Mouse (Mus musculus) MEL (cell line): ENCODE results near the gene Abcc2. TPM values are rescaled to one million over a fixed set of nuclear protein-coding genes. Genes with fewer than 3 reads are reported as not detected.

ENCODE experiments used
- DNase-seq: peaks from one replicate; pipeline ENCODE4 v3.0.0; 2011; ENCODE audit warnings: low read depth, low spot score
- H3K27ac ChIP-seq: 2 replicates; pipeline ENCODE4 v1.5.1; 2012; ENCODE audit warnings: low read depth, mild to moderate bottlenecking, control low read depth, low read length, moderate library complexity; ENCODE audit not compliant: control insufficient read depth
- H3K27me3 ChIP-seq, 2 experiments: fragments of 150-350 bp in 1 of 2; sonication (generic) in 1 of 2; 2 replicates each; pipeline ENCODE4 v1.6.1; 2012; ENCODE audit warnings: low read length in 2 of 2, mild to moderate bottlenecking in 2 of 2, improper control_type of control experiment in 1 of 2, moderate library complexity in 1 of 2; ENCODE audit not compliant: insufficient read depth in 2 of 2, control insufficient read depth in 1 of 2
- H3K36me3 ChIP-seq, 2 experiments: 2 replicates each; pipeline ENCODE4 v1.6.1; 2012 to 2014; ENCODE audit warnings: low read length in 2 of 2, improper control_type of control experiment in 1 of 2, inconsistent platforms in 1 of 2, mild to moderate bottlenecking in 1 of 2; ENCODE audit not compliant: insufficient read depth in 2 of 2, control insufficient read depth in 1 of 2
- H3K4me1 ChIP-seq, 2 experiments: fragments of 150-350 bp in 1 of 2; sonication (generic) in 1 of 2; 2 replicates each; pipeline ENCODE4 v1.6.1; 2012; ENCODE audit warnings: low read length in 2 of 2, improper control_type of control experiment in 1 of 2, mild to moderate bottlenecking in 1 of 2; ENCODE audit not compliant: insufficient read depth in 2 of 2, control insufficient read depth in 1 of 2
- H3K4me3 ChIP-seq, 2 experiments: fragments of 150-350 bp in 1 of 2; sonication (generic) in 1 of 2; 2 replicates each; pipeline ENCODE4 v1.5.1; 2012; ENCODE audit warnings: low read depth in 2 of 2, low read length in 2 of 2, mild to moderate bottlenecking in 2 of 2, moderate library complexity in 2 of 2, control low read depth in 1 of 2, improper control_type of control experiment in 1 of 2; ENCODE audit not compliant: control insufficient read depth in 1 of 2, insufficient read depth in 1 of 2
- H3K79me2 ChIP-seq: 2 replicates; pipeline ENCODE4 v1.6.1; 2012; ENCODE audit warnings: mild to moderate bottlenecking, low read length, moderate library complexity; ENCODE audit not compliant: control insufficient read depth, poor library complexity, insufficient read depth
- H3K9ac ChIP-seq: 2 replicates; pipeline ENCODE4 v1.6.1; 2012; ENCODE audit warnings: low read depth, mild to moderate bottlenecking, control low read depth, low read length, moderate library complexity; ENCODE audit not compliant: control insufficient read depth, poor library complexity, severe bottlenecking
- H3K9me3 ChIP-seq: fragments of 150-350 bp; sonication (generic); replicated peaks from 2 replicates; pipeline ENCODE4 v1.6.1; 2012; ENCODE audit warnings: mild to moderate bottlenecking, low read length, improper control_type of control experiment, moderate library complexity; ENCODE audit not compliant: insufficient read depth
- CHD1 ChIP-seq: IDR thresholded peaks from 2 replicates; pipeline ENCODE4 v1.6.1; 2012; ENCODE audit warnings: low read depth, mild to moderate bottlenecking, inconsistent platforms, low read length, improper control_type of control experiment
- CTCF ChIP-seq, 3 experiments: IDR thresholded peaks in 2 of 3; conservative IDR thresholded peaks in 1 of 3; 2 replicates each; pipeline ENCODE4 v1.5.1; 2011 to 2012; ENCODE audit warnings: low read length in 3 of 3, low read depth in 2 of 3, mild to moderate bottlenecking in 2 of 3, improper control_type of control experiment in 1 of 3, inconsistent platforms in 1 of 3, mixed read lengths in 1 of 3, moderate library complexity in 1 of 3; ENCODE audit not compliant: control insufficient read depth in 1 of 3, insufficient read depth in 1 of 3, poor library complexity in 1 of 3, severe bottlenecking in 1 of 3
- E2F4 ChIP-seq: IDR thresholded peaks from 2 replicates; pipeline ENCODE4 v1.6.1; 2011; ENCODE audit warnings: low read depth, low read length, improper control_type of control experiment, borderline replicate concordance
- EP300 ChIP-seq, 2 experiments: IDR thresholded peaks; 2 replicates each; pipeline ENCODE4 v1.6.1; 2011; ENCODE audit warnings: improper control_type of control experiment in 2 of 2, low read length in 2 of 2, low read depth in 1 of 2, mild to moderate bottlenecking in 1 of 2
- ETS1 ChIP-seq: IDR thresholded peaks from 2 replicates; pipeline ENCODE4 v1.6.1; 2012; ENCODE audit warnings: low read depth, mild to moderate bottlenecking, inconsistent platforms, low read length, improper control_type of control experiment, moderate library complexity
- GABPA ChIP-seq: IDR thresholded peaks from 2 replicates; pipeline ENCODE4 v1.6.1; 2012; ENCODE audit warnings: low read depth, mild to moderate bottlenecking, inconsistent platforms, low read length, improper control_type of control experiment, moderate library complexity
- GATA1 ChIP-seq: IDR thresholded peaks from 2 replicates; pipeline ENCODE4 v1.6.1; 2011; ENCODE audit warnings: low read depth, low read length, improper control_type of control experiment
- HCFC1 ChIP-seq: IDR thresholded peaks from 2 replicates; pipeline ENCODE4 v1.6.1; 2012; ENCODE audit warnings: low read depth, mild to moderate bottlenecking, inconsistent platforms, low read length, improper control_type of control experiment, moderate library complexity
- JUND ChIP-seq: IDR thresholded peaks from 2 replicates; pipeline ENCODE4 v1.6.1; 2011; ENCODE audit warnings: low read depth, mild to moderate bottlenecking, improper control_type of control experiment, low read length
- KAT2A ChIP-seq: conservative IDR thresholded peaks from 2 replicates; pipeline ENCODE4 v1.6.1; 2012; ENCODE audit warnings: low read depth, low read length, improper control_type of control experiment, inconsistent platforms
- MXI1 ChIP-seq: IDR thresholded peaks from 2 replicates; pipeline ENCODE4 v1.6.1; 2011; ENCODE audit warnings: mild to moderate bottlenecking, low read depth, low read length, improper control_type of control experiment
- MYB ChIP-seq: IDR thresholded peaks from 2 replicates; pipeline ENCODE4 v1.6.1; 2011; ENCODE audit warnings: mild to moderate bottlenecking, low read depth, low read length, improper control_type of control experiment
- NELFE ChIP-seq: IDR thresholded peaks from 2 replicates; pipeline ENCODE4 v1.6.1; 2011; ENCODE audit warnings: low read depth, low read length, improper control_type of control experiment
- NRF1 ChIP-seq: IDR thresholded peaks from 2 replicates; pipeline ENCODE4 v1.6.1; 2014; ENCODE audit warnings: low read depth, mild to moderate bottlenecking, inconsistent platforms, low read length, improper control_type of control experiment, moderate library complexity; ENCODE audit not compliant: poor library complexity, insufficient read depth, severe bottlenecking
- POLR2AphosphoS2 ChIP-seq: IDR thresholded peaks from 2 replicates; pipeline ENCODE4 v1.6.1; 2011; ENCODE audit warnings: low read length, improper control_type of control experiment
- RAD21 ChIP-seq: IDR thresholded peaks from 2 replicates; pipeline ENCODE4 v1.6.1; 2011; ENCODE audit warnings: mild to moderate bottlenecking, low read depth, low read length, improper control_type of control experiment
- RCOR1 ChIP-seq: IDR thresholded peaks from 2 replicates; pipeline ENCODE4 v1.6.1; 2012; ENCODE audit warnings: low read depth, mild to moderate bottlenecking, inconsistent platforms, low read length, improper control_type of control experiment
- SMC3 ChIP-seq: IDR thresholded peaks from 2 replicates; pipeline ENCODE4 v1.6.1; 2011; ENCODE audit warnings: low read depth, low read length, improper control_type of control experiment
- TAL1 ChIP-seq: IDR thresholded peaks from 2 replicates; pipeline ENCODE4 v1.6.1; 2012; ENCODE audit warnings: mild to moderate bottlenecking, inconsistent platforms, low read length, moderate library complexity, mixed read lengths
- TCF12 ChIP-seq: IDR thresholded peaks from 2 replicates; pipeline ENCODE4 v1.6.1; 2014; ENCODE audit warnings: low read depth, mild to moderate bottlenecking, inconsistent platforms, low read length, improper control_type of control experiment, moderate library complexity
- USF1 ChIP-seq: IDR thresholded peaks from 2 replicates; pipeline ENCODE4 v1.6.1; 2014; ENCODE audit warnings: low read depth, mild to moderate bottlenecking, inconsistent platforms, low read length, improper control_type of control experiment, moderate library complexity
- USF2 ChIP-seq, 2 experiments: IDR thresholded peaks; 2 replicates each; pipeline ENCODE4 v1.6.1; 2011 to 2012; ENCODE audit warnings: improper control_type of control experiment in 2 of 2, low read length in 2 of 2, borderline replicate concordance in 1 of 2, inconsistent platforms in 1 of 2, low read depth in 1 of 2, mild to moderate bottlenecking in 1 of 2; ENCODE audit not compliant: insufficient read depth in 1 of 2
- ZKSCAN1 ChIP-seq: IDR thresholded peaks from 2 replicates; pipeline ENCODE4 v1.6.1; 2012; ENCODE audit warnings: low read depth, mild to moderate bottlenecking, inconsistent platforms, low read length, improper control_type of control experiment, moderate library complexity
- ZMIZ1 ChIP-seq: IDR thresholded peaks from 2 replicates; pipeline ENCODE4 v1.6.1; 2012; ENCODE audit warnings: low read depth, mild to moderate bottlenecking, inconsistent platforms, low read length, improper control_type of control experiment, moderate library complexity
- ZNF384 ChIP-seq: IDR thresholded peaks from 2 replicates; pipeline ENCODE4 v1.6.1; 2012; ENCODE audit warnings: low read depth, mild to moderate bottlenecking, inconsistent platforms, low read length, improper control_type of control experiment
- polyA plus RNA-seq, 2 experiments: library from polyadenylated mRNA; stranded (reverse) in 1 of 2; unstranded in 1 of 2; fragments of >175 nt in 1 of 2; fragments of >200 nt in 1 of 2; gene quantifications; 2 replicates each; pipeline versions ENCODE4 v1.2.1 to v1.2.4; 2012; ENCODE audit warnings: low replicate concordance in 2 of 2, low read depth in 1 of 2; ENCODE audit not compliant: insufficient read length in 2 of 2, insufficient read depth in 1 of 2, missing spikeins in 1 of 2
- total RNA-seq: library from RNA; depleted of rRNA; stranded (reverse); fragments of 300-350 nt; gene quantifications from 2 replicates; pipeline ENCODE4 v1.2.3, GENCODE M21; 2012

Abcc2 gene
- total and polyA plus RNA-seq, 3 experiments: 0.04 TPM; not detected in 2

DNA sequence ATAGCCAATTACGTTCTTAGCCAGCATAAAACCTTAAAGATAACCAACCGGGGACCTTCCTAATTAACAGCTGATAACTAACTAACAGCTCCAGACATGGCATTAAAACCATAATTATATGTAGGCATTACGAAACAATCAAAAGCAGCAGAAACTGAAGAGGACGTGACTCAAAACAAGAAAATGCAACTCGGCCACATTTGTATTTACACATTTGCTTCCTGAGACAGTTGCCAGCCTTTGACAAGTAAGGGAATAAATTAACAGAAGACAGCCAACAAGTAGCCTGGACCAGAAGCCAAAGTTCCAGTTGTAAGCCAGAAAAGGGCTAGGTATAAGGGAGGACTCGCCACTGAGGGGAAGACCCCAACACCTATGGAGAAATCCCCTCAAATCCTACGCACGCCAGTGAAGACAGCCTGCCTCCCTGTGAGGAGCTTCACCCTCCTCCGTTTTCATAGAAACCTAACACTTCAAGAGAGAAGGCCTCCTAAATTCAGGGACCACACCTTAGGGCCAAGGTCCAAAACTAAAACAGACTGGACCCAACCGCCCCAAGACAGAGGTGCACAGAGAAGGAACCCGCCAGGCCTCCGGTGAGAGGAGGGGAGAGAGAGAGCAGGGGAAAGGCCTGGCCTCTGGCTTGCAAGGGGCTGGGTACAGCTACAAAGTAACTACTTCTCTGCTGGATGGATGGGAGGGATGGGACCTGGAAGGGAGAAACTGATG is 104.5 kb downstream of the Abcc2 start:
- no peak for TF ChIP-seq E2F4
- no peak for TF ChIP-seq ZNF384
- TF ChIP-seq USF1: no peak
- no peak for TF ChIP-seq MXI1
- no peak for TF ChIP-seq SMC3
- no peak for TF ChIP-seq ZKSCAN1
- no peak for TF ChIP-seq USF2 (IDR thresholded peaks at IDR 0.05; ENCODE audit: borderline replicate concordance in 1 of 2, insufficient read depth in 1 of 2, low read depth in 1 of 2, low read length in 2 of 2)
- TF ChIP-seq KAT2A: no peak
- H3K9ac ChIP-seq: no peak overlapping the region
- H3K4me1 ChIP-seq: no peaks in the 10 kb centered on the region; a peak in 1 of 4 replicates
- no peaks in the 10 kb centered on the region for H3K79me2 ChIP-seq
- no peak overlapping the region for H3K4me3 ChIP-seq
- no peaks in the 10 kb centered on the region for H3K27me3 ChIP-seq
- H3K36me3 ChIP-seq: no peaks in the 10 kb centered on the region
- no peak overlapping the region for H3K27ac ChIP-seq
- no peak for DNase-seq
- H3K9me3 ChIP-seq: no peaks in the 10 kb centered on the region

DNA sequence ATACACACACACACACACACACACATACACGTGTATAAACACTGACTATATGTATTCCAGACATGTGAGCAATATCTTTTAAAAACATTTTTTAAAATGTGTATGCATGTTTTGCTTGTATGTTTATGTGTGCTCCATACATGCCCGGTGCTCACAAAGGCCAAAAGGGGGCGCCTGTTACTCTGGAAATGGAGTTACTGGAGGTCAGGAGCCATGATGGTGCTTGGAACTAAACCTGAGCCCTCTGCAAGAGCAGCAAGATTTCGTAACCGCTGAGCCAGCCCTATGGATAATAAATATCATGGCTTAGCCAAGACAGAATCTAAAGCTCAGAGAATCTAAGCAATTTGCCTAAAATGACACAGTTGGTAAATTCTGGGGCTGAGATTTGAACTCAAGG is 105.2 kb downstream of the Abcc2 start:
- TF ChIP-seq CTCF (IDR thresholded peaks at IDR 0.05 in 2 of 3, conservative IDR thresholded peaks at IDR 0.05 in 1 of 3; ENCODE audit: control insufficient read depth in 1 of 3, insufficient read depth in 1 of 3, low read depth in 2 of 3, low read length in 3 of 3, poor library complexity in 1 of 3, severe bottlenecking in 1 of 3) (peak; percentile 28 to 49 (median 40); a peak in 5 of 6 replicates), TCF12 (0 out of 2 replicates have a peak, but pooled peaks have one; percentile 2), NRF1 (no peak), CHD1 (no peak), TAL1 (no peak), ZMIZ1 (no peak), ETS1 (no peak), NELFE (no peak), GABPA (no peak), JUND (no peak), MXI1 (no peak), GATA1 (no peak), USF1 (no peak), RCOR1 (no peak), E2F4 (no peak), HCFC1 (no peak), MYB (no peak), RAD21 (peak; percentile 14), EP300 (IDR thresholded peaks at IDR 0.05; ENCODE audit: low read depth in 1 of 2, low read length in 2 of 2) (no peak), POLR2AphosphoS2 (no peak)
- DNase-seq: peak; percentile 23
- Histone ChIP-seq H3K4me1 (no peaks in the 10 kb centered on the region; a peak in 1 of 4 replicates), H3K9ac (no peak overlapping the region), H3K36me3 (no peaks in the 10 kb centered on the region), H3K27ac (no peak overlapping the region), H3K79me2 (no peaks in the 10 kb centered on the region), H3K4me3 (no peak overlapping the region), H3K27me3 (no peaks in the 10 kb centered on the region), H3K9me3 (no peaks in the 10 kb centered on the region)
